Comparison of ENCODE assay signal across 8 mouse cellular contexts in genomic region chr4:121240637-121241611, GRCm38 (mm10). TPM values are rescaled to one million over a fixed set of nuclear protein-coding genes. Genes with fewer than 3 reads are reported as not detected.
DNase-seq lines count a peak whose midpoint lies in the region; ATAC-seq lines count a peak whose summit lies in the region.

No protein-coding gene starts in this region.

- H3K4me3 ChIP-seq in limb, embryonic 11.5 days (ENCODE audit: low read depth, low read length): no peak overlapping the region
- H3K4me3 ChIP-seq in limb, embryonic 10.5 days: no peak overlapping the region

- H3K27me3 ChIP-seq in limb, embryonic 11.5 days (ENCODE audit: control insufficient read depth, insufficient read depth, low read length): no peaks in the 10 kb centered on the region
- no peaks in the 10 kb centered on the region for H3K27me3 ChIP-seq in limb, embryonic 10.5 days (ENCODE audit: low read depth, poor library complexity, severe bottlenecking)

- H3K9me3 ChIP-seq in limb, embryonic 11.5 days (ENCODE audit: control insufficient read depth, low read length): no peaks in the 10 kb centered on the region
- no peaks in the 10 kb centered on the region for H3K9me3 ChIP-seq in limb, embryonic 10.5 days (replicated peaks)

- H3K36me3 ChIP-seq in limb, embryonic 11.5 days (ENCODE audit: control insufficient read depth, insufficient read depth, low read length): no peaks in the 10 kb centered on the region
- no peaks in the 10 kb centered on the region for H3K36me3 ChIP-seq in limb, embryonic 10.5 days

- no peak overlapping the region for H3K4me2 ChIP-seq in limb, embryonic 11.5 days (ENCODE audit: low read depth, severe bottlenecking)

- no peak overlapping the region for H3K9ac ChIP-seq in limb, embryonic 11.5 days (ENCODE audit: low read length)

- H3K27ac ChIP-seq in limb, embryonic 11.5 days (replicated peaks; ENCODE audit: low read depth, low read length): no peak overlapping the region
- H3K27ac ChIP-seq in limb, embryonic 10.5 days: no peak overlapping the region

- 0 out of 2 replicates have a peak, but pooled peaks have one; percentile 57 for ATAC-seq in limb, embryonic 11.5 days (ENCODE audit: insufficient number of reproducible peaks, low FRiP score, low TSS enrichment, low read depth)
- peak; percentile 36; the same call in 1 of the 2 replicates for ATAC-seq in neutrophil, adult 5-6 weeks (ENCODE audit: extremely low read depth, insufficient number of reproducible peaks, low FRiP score, poor library complexity, severe bottlenecking)

- no peaks in the 10 kb centered on the region for H3K4me1 ChIP-seq in limb, embryonic 11.5 days (ENCODE audit: control insufficient read depth, insufficient read depth, low read length)
- no peaks in the 10 kb centered on the region for H3K4me1 ChIP-seq in limb, embryonic 10.5 days

- peak; percentile 9 to 57 for DNase-seq in adrenal gland, adult (ENCODE audit: inconsistent age in 2 of 2, low spot score in 1 of 2)
- no peak for DNase-seq in adrenal gland, adult 2 months
- DNase-seq in limb, embryonic 11.5 days (ENCODE audit: low spot score): peak; percentile 49
- no peak for DNase-seq in limb, embryonic 10.5 days (ENCODE audit: low spot score)
- peak; percentile 66 for DNase-seq in embryo, embryonic 11 days
- peak; percentile 65 for DNase-seq in induced T-regulatory cell, adult 2 months (ENCODE audit: low read depth)
- no peak for DNase-seq in urinary bladder, postnatal 36 days (ENCODE audit: low spot score in 2 of 2)

- WGBS in limb, embryonic 11.5 days: 40% methylated on average over 14 of the region's 14 CpGs
- 47% methylated on average over 14 of the region's 14 CpGs for WGBS in limb, embryonic 10.5 days

RNA-seq across cellular contexts. Expression of gene Rlf, which starts 26.0 kb away (rescaled TPM):
- 10 to 100 TPM; 11.7 to 16.1 TPM for total RNA-seq in adrenal gland, adult 2 months (2021)
- polyA plus RNA-seq in adrenal gland, adult 2 months (2012; rRNA removed): 0.88 and 1.1 TPM in 2 replicates
- polyA plus RNA-seq in limb, embryonic 11.5 days (2014; fragmentation: Nextera tagmentation; extraction: Ambion mirVana): 23.5 and 24.0 TPM in 2 replicates
- polyA plus RNA-seq in limb, embryonic 10.5 days (2016; fragmentation: Nextera tagmentation; extraction: Ambion mirVana): 24.8 and 29.3 TPM in 2 replicates
- 127 and 138 TPM in 2 replicates for total RNA-seq in neutrophil, adult 5-6 weeks (2017)

Comparison
In these comparisons a context has a peak if more than half of its experiments do, and no peak if none do; other contexts are left out.
1. DNase-seq: peak in adrenal gland, adult (2 of 2), limb, embryonic 11.5 days (single experiment), embryo, embryonic 11 days (single experiment) and induced T-regulatory cell, adult 2 months (single experiment); none in adrenal gland, adult 2 months (single experiment), limb, embryonic 10.5 days (single experiment) and urinary bladder, postnatal 36 days (0 of 2).
2. RNA of gene Rlf, which starts 26.0 kb away (polyA plus RNA-seq): 24.8 to 29.3 TPM in limb, embryonic 10.5 days and 23.5 to 24.0 TPM in limb, embryonic 11.5 days; 0.88 to 1.1 TPM in adrenal gland, adult 2 months; every median in the first group is over 10 times any median in the second.